Mouse (Mus musculus): Measurements from ENCODE around the gene Itga4. TPM values are rescaled to one million over a fixed set of nuclear protein-coding genes. Genes with fewer than 3 reads are reported as not detected.

Itga4 gene
- polyA plus RNA-seq, 1 experiment from 2014 or later, result 78.1 TPM

- no peaks in the 10 kb centered on the region for H3K36me3 ChIP-seq (ENCODE audit: inconsistent target)
- H3K79me2 ChIP-seq (ENCODE audit: inconsistent target), result peaks cover 25% of the 10 kb centered on the region
- 33% methylated on average over 8 of the region's 8 CpGs for whole genome bisulfite sequencing (ENCODE audit: missing documents)
- H3K4me3 ChIP-seq (ENCODE audit: inconsistent target), result no peak overlapping the region
- H3K27ac ChIP-seq, result peak overlapping the region; percentile 98
Measured at GRCm38 (mm10) chr2:79253754-79254197, 1.4 kb upstream of the Itga4 start.

GRCm38 (mm10) chr2:79254588-79255191 is 536 bp upstream of the Itga4 start:
- H3K79me2 ChIP-seq (ENCODE audit: inconsistent target), result peaks cover 34% of the 10 kb centered on the region
- H3K36me3 ChIP-seq (ENCODE audit: inconsistent target), result no peaks in the 10 kb centered on the region
- H3K27ac ChIP-seq, result peak overlapping the region; percentile 98
- 4% methylated on average over 3 of the region's 3 CpGs for WGBS (ENCODE audit: missing documents)
- H3K4me3 ChIP-seq (ENCODE audit: inconsistent target), result no peak overlapping the region

- peak overlapping the region; percentile 98 for H3K27ac ChIP-seq
- H3K36me3 ChIP-seq (ENCODE audit: inconsistent target), result no peaks in the 10 kb centered on the region
- 0% methylated on average over 7 of the region's 7 CpGs for WGBS (ENCODE audit: missing documents)
- H3K79me2 ChIP-seq (ENCODE audit: inconsistent target), result peaks cover 47% of the 10 kb centered on the region
- peak overlapping the region; percentile 97 for H3K4me3 ChIP-seq (ENCODE audit: inconsistent target)
Measured at GRCm38 (mm10) chr2:79256001-79256339, 744 bp downstream of the Itga4 start.

- Histone ChIP-seq H3K79me2 (ENCODE audit: inconsistent target) (peaks cover 51% of the 10 kb centered on the region), H3K36me3 (ENCODE audit: inconsistent target) (no peaks in the 10 kb centered on the region), H3K27ac (peak overlapping the region; percentile 98), H3K4me3 (ENCODE audit: inconsistent target) (peak overlapping the region; percentile 97)
- 6% methylated on average over 1 of the region's 1 CpGs for WGBS (ENCODE audit: missing documents)
Measured at GRCm38 (mm10) chr2:79256376-79256775, 1.1 kb downstream of the Itga4 start.

GRCm38 (mm10) chr2:79256880-79257279 is 1.7 kb downstream of the Itga4 start:
- H3K36me3 ChIP-seq (ENCODE audit: inconsistent target), result no peaks in the 10 kb centered on the region
- H3K79me2 ChIP-seq (ENCODE audit: inconsistent target), result peaks cover 56% of the 10 kb centered on the region
- H3K4me3 ChIP-seq (ENCODE audit: inconsistent target), result peak overlapping the region; percentile 97
- peak overlapping the region; percentile 98 for H3K27ac ChIP-seq
- 10% methylated on average over 4 of the region's 4 CpGs for WGBS (ENCODE audit: missing documents)

GRCm38 (mm10) chr2:79257411-79257810 is 2.2 kb downstream of the Itga4 start:
- Histone ChIP-seq H3K27ac (peak overlapping the region; percentile 98), H3K36me3 (ENCODE audit: inconsistent target) (no peaks in the 10 kb centered on the region), H3K79me2 (ENCODE audit: inconsistent target) (peaks cover 61% of the 10 kb centered on the region), H3K4me3 (ENCODE audit: inconsistent target) (peak overlapping the region; percentile 97; the same call in 1 of the 2 replicates)
- 12% methylated on average over 4 of the region's 4 CpGs for WGBS (ENCODE audit: missing documents)

GRCm38 (mm10) chr2:79259326-79259725 is 4.1 kb downstream of the Itga4 start:
- H3K4me3 ChIP-seq (ENCODE audit: inconsistent target), result no peak overlapping the region

GRCm38 (mm10) chr2:79265665-79266064 is 10.4 kb downstream of the Itga4 start:
- H3K4me3 ChIP-seq (ENCODE audit: inconsistent target), result no peak overlapping the region
- H3K36me3 ChIP-seq (ENCODE audit: inconsistent target), result peaks cover 12% of the 10 kb centered on the region; the same call in 1 of the 2 replicates
- H3K27ac ChIP-seq, result no peak overlapping the region
- 41% methylated on average over 4 of the region's 4 CpGs for WGBS (ENCODE audit: missing documents)
- H3K79me2 ChIP-seq (ENCODE audit: inconsistent target), result peaks cover 100% of the 10 kb centered on the region

More at GRCm38 (mm10) chr2:79259326-79259725, 4.1 kb downstream of the Itga4 start:
- Histone ChIP-seq H3K79me2 (ENCODE audit: inconsistent target) (peaks cover 80% of the 10 kb centered on the region), H3K27ac (no peak overlapping the region), H3K36me3 (ENCODE audit: inconsistent target) (no peaks in the 10 kb centered on the region)
- WGBS (ENCODE audit: missing documents), result 26% methylated on average over 4 of the region's 4 CpGs

GRCm38 (mm10) chr2:79266480-79266879 is 11.3 kb downstream of the Itga4 start:
- H3K27ac ChIP-seq, result no peak overlapping the region
- WGBS (ENCODE audit: missing documents), result 93% methylated on average over 3 of the region's 3 CpGs

GRCm38 (mm10) chr2:79267181-79267580 is 12.0 kb downstream of the Itga4 start:
- H3K36me3 ChIP-seq (ENCODE audit: inconsistent target), result peaks cover 20% of the 10 kb centered on the region
- 81% methylated on average over 3 of the region's 3 CpGs for WGBS (ENCODE audit: missing documents)
- no peak overlapping the region for H3K27ac ChIP-seq
- no peak overlapping the region for H3K4me3 ChIP-seq (ENCODE audit: inconsistent target)
- peaks cover 100% of the 10 kb centered on the region for H3K79me2 ChIP-seq (ENCODE audit: inconsistent target)

More at GRCm38 (mm10) chr2:79266480-79266879, 11.3 kb downstream of the Itga4 start:
- H3K4me3 ChIP-seq (ENCODE audit: inconsistent target), result no peak overlapping the region
- peaks cover 100% of the 10 kb centered on the region for H3K79me2 ChIP-seq (ENCODE audit: inconsistent target)
- H3K36me3 ChIP-seq (ENCODE audit: inconsistent target), result peaks cover 15% of the 10 kb centered on the region; the same call in 1 of the 2 replicates

GRCm38 (mm10) chr2:79268863-79269262 is 13.6 kb downstream of the Itga4 start:
- WGBS (ENCODE audit: missing documents), result 92% methylated on average over 4 of the region's 4 CpGs
- Histone ChIP-seq H3K36me3 (ENCODE audit: inconsistent target) (peaks cover 37% of the 10 kb centered on the region), H3K27ac (no peak overlapping the region), H3K4me3 (ENCODE audit: inconsistent target) (no peak overlapping the region), H3K79me2 (ENCODE audit: inconsistent target) (peaks cover 92% of the 10 kb centered on the region)

- 14% methylated on average over 3 of the region's 3 CpGs for WGBS (ENCODE audit: missing documents)
- peaks cover 49% of the 10 kb centered on the region for H3K36me3 ChIP-seq (ENCODE audit: inconsistent target)
- H3K27ac ChIP-seq, result no peak overlapping the region
- H3K4me3 ChIP-seq (ENCODE audit: inconsistent target), result no peak overlapping the region
- peaks cover 80% of the 10 kb centered on the region for H3K79me2 ChIP-seq (ENCODE audit: inconsistent target)
Measured at GRCm38 (mm10) chr2:79270034-79270535, 14.9 kb downstream of the Itga4 start.

- 86% methylated on average over 4 of the region's 4 CpGs for WGBS (ENCODE audit: missing documents)
- H3K79me2 ChIP-seq (ENCODE audit: inconsistent target), result peaks cover 62% of the 10 kb centered on the region
- H3K27ac ChIP-seq, result no peak overlapping the region
- no peak overlapping the region for H3K4me3 ChIP-seq (ENCODE audit: inconsistent target)
- H3K36me3 ChIP-seq (ENCODE audit: inconsistent target), result peaks cover 64% of the 10 kb centered on the region
Measured at GRCm38 (mm10) chr2:79271838-79272237, 16.6 kb downstream of the Itga4 start.

- Histone ChIP-seq H3K79me2 (ENCODE audit: inconsistent target) (no peaks in the 10 kb centered on the region), H3K27ac (no peak overlapping the region), H3K4me3 (ENCODE audit: inconsistent target) (no peak overlapping the region), H3K36me3 (ENCODE audit: inconsistent target) (peaks cover 92% of the 10 kb centered on the region)
Measured at GRCm38 (mm10) chr2:79278581-79278980, 23.4 kb downstream of the Itga4 start.

GRCm38 (mm10) chr2:79284206-79284605 is 29.0 kb downstream of the Itga4 start:
- no peak overlapping the region for H3K4me3 ChIP-seq (ENCODE audit: inconsistent target)
- WGBS (ENCODE audit: missing documents), result 93% methylated on average over 4 of the region's 4 CpGs
- H3K36me3 ChIP-seq (ENCODE audit: inconsistent target), result peaks cover 93% of the 10 kb centered on the region
- H3K27ac ChIP-seq, result no peak overlapping the region
- no peaks in the 10 kb centered on the region for H3K79me2 ChIP-seq (ENCODE audit: inconsistent target)
